Mouse (Mus musculus): Measurements from ENCODE around the gene Pik3ip1.

- TF ChIP-seq CTCF (IDR thresholded peaks at IDR 0.05; ENCODE audit: borderline replicate concordance, insufficient read depth, low read depth, low read length) (no peak), POLR2A (IDR thresholded peaks at IDR 0.05; ENCODE audit: borderline replicate concordance, insufficient read depth, low read length) (no peak)
These were observed 27.4 kb upstream of the Pik3ip1 start for GRCm38 (mm10) chr11:3302792-3303191.
